In genomic region chr13:20288393-20288792, GRCm38 (mm10) we compare ENCODE assay signal across 9 mouse cellular contexts.
DNase-seq lines count a peak whose midpoint lies in the region; ATAC-seq and TF ChIP-seq lines count a peak whose summit lies in the region.
"Had no signal": no experiment of that assay in that cellular context is flagged by ENCODE, and none has a peak within 500 bp of the region (broad histone marks: within the 10 kb centered on the region; RNA-seq: fewer than 3 reads in every experiment).

No protein-coding gene starts in this region.

- DNase-seq in heart, postnatal 4 days: peak; percentile 46
- DNase-seq in lung, postnatal 4 days: peak; percentile 48 to 81
- DNase-seq in natural killer cell, adult 2 months (ENCODE audit: low spot score in 2 of 2): no peak
- DNase-seq in urinary bladder, postnatal 10 days (ENCODE audit: low spot score): no peak

- no peaks in the 10 kb centered on the region for H3K9me3 ChIP-seq in intestine, embryonic 15.5 days
- no peaks in the 10 kb centered on the region for H3K9me3 ChIP-seq in intestine, postnatal 0 days (ENCODE audit: control insufficient read depth)
- H3K9me3 ChIP-seq in embryonic facial prominence, embryonic 13.5 days: no peaks in the 10 kb centered on the region
- H3K9me3 ChIP-seq: liver, embryonic 15.5 days had no signal

- no peaks in the 10 kb centered on the region for H3K27me3 ChIP-seq in intestine, embryonic 15.5 days (replicated peaks)
- H3K27me3 ChIP-seq in intestine, postnatal 0 days (replicated peaks; ENCODE audit: control insufficient read depth, insufficient read depth, low read length): no peaks in the 10 kb centered on the region
- no peaks in the 10 kb centered on the region for H3K27me3 ChIP-seq in embryonic facial prominence, embryonic 13.5 days
- H3K27me3 ChIP-seq: liver, embryonic 15.5 days had no signal

- 48% methylated on average over 7 of the region's 7 CpGs for WGBS in intestine, embryonic 15.5 days
- 49% methylated on average over 7 of the region's 7 CpGs for WGBS in intestine, postnatal 0 days
- 32% methylated on average over 7 of the region's 7 CpGs for WGBS in embryonic facial prominence, embryonic 13.5 days

- no peak overlapping the region for H3K4me2 ChIP-seq in intestine, embryonic 15.5 days (replicated peaks)
- no peak overlapping the region for H3K4me2 ChIP-seq in intestine, postnatal 0 days (replicated peaks; ENCODE audit: low read depth)
- no peak overlapping the region for H3K4me2 ChIP-seq in embryonic facial prominence, embryonic 13.5 days
- H3K4me2 ChIP-seq: liver, embryonic 15.5 days had no signal

- H3K36me3 ChIP-seq in intestine, embryonic 15.5 days: no peaks in the 10 kb centered on the region
- no peaks in the 10 kb centered on the region for H3K36me3 ChIP-seq in intestine, postnatal 0 days (ENCODE audit: control insufficient read depth, insufficient read depth)
- no peaks in the 10 kb centered on the region for H3K36me3 ChIP-seq in embryonic facial prominence, embryonic 13.5 days
- H3K36me3 ChIP-seq: liver, embryonic 15.5 days had no signal

- ATAC-seq in intestine, embryonic 15.5 days: peak; percentile 81
- no peak for ATAC-seq in intestine, postnatal 0 days
- peak; percentile 57 for ATAC-seq in embryonic facial prominence, embryonic 13.5 days (ENCODE audit: insufficient number of reproducible peaks, insufficient read depth, low FRiP score, low TSS enrichment, low read depth)
- no peak for ATAC-seq in granulocyte monocyte progenitor cell, adult 5-6 weeks (replicated peaks; ENCODE audit: poor library complexity, severe bottlenecking)

- TF ChIP-seq CTCF in intestine, postnatal 0 days (IDR thresholded peaks at IDR 0.05; ENCODE audit: low read depth): no peak

- H3K9ac ChIP-seq in intestine, embryonic 15.5 days: no peak overlapping the region
- no peak overlapping the region for H3K9ac ChIP-seq in intestine, postnatal 0 days (ENCODE audit: low read depth, low read length)
- H3K9ac ChIP-seq in embryonic facial prominence, embryonic 13.5 days: no peak overlapping the region
- H3K9ac ChIP-seq: liver, embryonic 15.5 days had no signal

- no peaks in the 10 kb centered on the region for H3K4me1 ChIP-seq in intestine, embryonic 15.5 days (replicated peaks)
- no peaks in the 10 kb centered on the region for H3K4me1 ChIP-seq in intestine, postnatal 0 days (replicated peaks; ENCODE audit: control insufficient read depth, insufficient read depth, low read length)
- peaks cover 25% of the 10 kb centered on the region for H3K4me1 ChIP-seq in embryonic facial prominence, embryonic 13.5 days
- H3K4me1 ChIP-seq: liver, embryonic 15.5 days had no signal

- no peak overlapping the region for H3K4me3 ChIP-seq in intestine, embryonic 15.5 days (replicated peaks)
- H3K4me3 ChIP-seq in intestine, postnatal 0 days (ENCODE audit: low read depth, low read length): no peak overlapping the region
- no peak overlapping the region for H3K4me3 ChIP-seq in embryonic facial prominence, embryonic 13.5 days
- H3K4me3 ChIP-seq: liver, embryonic 15.5 days had no signal

- H3K27ac ChIP-seq in intestine, embryonic 15.5 days: no peak overlapping the region
- no peak overlapping the region for H3K27ac ChIP-seq in intestine, postnatal 0 days (ENCODE audit: low read depth, low read length)
- no peak overlapping the region for H3K27ac ChIP-seq in embryonic facial prominence, embryonic 13.5 days
- H3K27ac ChIP-seq: liver, embryonic 15.5 days had no signal

Comparison
In these comparisons a context has a peak if more than half of its experiments do, and no peak if none do; other contexts are left out.
1. ATAC-seq: peak in intestine, embryonic 15.5 days (single experiment) and embryonic facial prominence, embryonic 13.5 days (single experiment); none in intestine, postnatal 0 days (single experiment) and granulocyte monocyte progenitor cell, adult 5-6 weeks (single experiment).
2. DNase-seq: peak in heart, postnatal 4 days (single experiment) and lung, postnatal 4 days (2 of 2); none in natural killer cell, adult 2 months (0 of 2) and urinary bladder, postnatal 10 days (single experiment).